Mouse (Mus musculus) bone marrow macrophage, adult 2 months (primary cell): Measurements from ENCODE around the gene Mphosph8.

Experiments
- CTCF ChIP-seq: IDR thresholded peaks from 2 replicates; pipeline ENCODE4 v1.5.1; 2012; ENCODE audit warnings: low read depth, mild to moderate bottlenecking, low read length, moderate library complexity
- POLR2A ChIP-seq: IDR thresholded peaks from 2 replicates; pipeline ENCODE4 v1.6.1; 2012; ENCODE audit warnings: mild to moderate bottlenecking, low read depth, low read length, borderline replicate concordance

DNA sequence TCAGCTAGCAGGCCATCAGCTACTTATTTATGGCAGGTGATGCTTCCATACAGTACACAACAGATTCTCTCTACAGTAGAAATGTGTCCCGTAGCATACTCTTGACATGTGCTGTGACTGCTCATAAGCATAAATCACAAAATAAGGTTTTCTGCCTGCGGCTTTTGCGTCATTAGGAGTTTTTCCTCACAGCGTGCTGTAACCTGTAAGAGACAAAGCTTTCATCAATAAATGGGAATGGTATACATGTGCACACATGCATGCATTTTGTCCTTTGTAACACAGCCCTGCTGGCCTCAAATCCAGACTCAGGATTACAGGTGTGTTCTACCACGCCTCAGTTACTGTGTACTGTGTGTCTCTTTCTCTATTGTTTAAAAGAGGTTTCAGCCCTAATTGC lies 29.8 kb downstream of the Mphosph8 start:
- TF ChIP-seq CTCF (no peak), POLR2A (no peak)
